Mouse (Mus musculus) CH12.LX (cell line): ENCODE data around the gene Gm10406. TPM values are rescaled to one million over a fixed set of nuclear protein-coding genes. Genes with fewer than 3 reads are reported as not detected.
"Not testable (repeated sequence)": the region's sequence is repeated elsewhere in the genome, so short reads cannot be mapped to it uniquely, and the experiment has no call there.

Experiments
- DNase-seq: peaks from one replicate; pipeline ENCODE4 v3.0.0-alpha.2; 2013; ENCODE audit errors: extremely low read depth
- H3K27ac ChIP-seq: 2 replicates; pipeline ENCODE4 v1.5.1; 2012; ENCODE audit warnings: low read depth, mild to moderate bottlenecking, control low read depth, moderate library complexity; ENCODE audit not compliant: insufficient read depth
- H3K27me3 ChIP-seq: replicated peaks from 2 replicates; pipeline ENCODE3; 2012; ENCODE audit warnings: inconsistent platforms
- H3K36me3 ChIP-seq, 2 experiments: replicated peaks in 1 of 2; 2 replicates each; pipeline versions ENCODE3 to v1.6.1; 2012; ENCODE audit warnings: inconsistent platforms in 1 of 2, low read length in 1 of 2, mild to moderate bottlenecking in 1 of 2, mixed read lengths in 1 of 2, moderate library complexity in 1 of 2; ENCODE audit not compliant: control insufficient read depth in 1 of 2, insufficient read depth in 1 of 2
- H3K4me1 ChIP-seq, 2 experiments: 2 replicates each; pipeline ENCODE4 v1.6.1; 2012; ENCODE audit warnings: inconsistent platforms in 1 of 2, moderate library complexity in 1 of 2; ENCODE audit not compliant: insufficient read depth in 2 of 2, control insufficient read depth in 1 of 2
- H3K4me2 ChIP-seq: 2 replicates; pipeline ENCODE4 v1.6.1; 2012; ENCODE audit warnings: low read depth, mild to moderate bottlenecking, control low read depth; ENCODE audit not compliant: poor library complexity, insufficient read depth, severe bottlenecking
- H3K4me3 ChIP-seq, 3 experiments: fragments of 150-350 bp in 1 of 3; sonication (generic) in 1 of 3; replicated peaks in 1 of 3; 2 replicates each; pipeline versions ENCODE3 to v1.5.1; 2011 to 2012; ENCODE audit warnings: low read depth in 2 of 3, low read length in 2 of 3, mild to moderate bottlenecking in 2 of 3, moderate library complexity in 2 of 3, control low read depth in 1 of 3, improper control_type of control experiment in 1 of 3, inconsistent platforms in 1 of 3, mixed read lengths in 1 of 3; ENCODE audit not compliant: poor library complexity in 1 of 3
- H3K79me2 ChIP-seq: replicated peaks from 2 replicates; pipeline ENCODE4 v1.6.1; 2012; ENCODE audit warnings: mild to moderate bottlenecking, moderate library complexity; ENCODE audit not compliant: control insufficient read depth, poor library complexity, insufficient read depth, severe bottlenecking; ENCODE audit errors: extremely low read depth
- H3K9ac ChIP-seq: 2 replicates; pipeline ENCODE4 v1.6.1; 2012; ENCODE audit warnings: low read depth, mild to moderate bottlenecking, control low read depth, moderate library complexity; ENCODE audit not compliant: insufficient read depth
- H3K9me3 ChIP-seq: replicated peaks from 2 replicates; pipeline ENCODE3; 2012; ENCODE audit warnings: low read length, inconsistent platforms, mixed read lengths
- dilution Hi-C: fragments of 300-500 bp; cut with MboI; formaldehyde crosslinking; loops from 2 replicates; pipeline ENCODE4 v1.14.3; 2020; ENCODE audit warnings: low sequenced_read_pairs; ENCODE audit not compliant: extremely low pct_unique_long_range_greater_than_20kb, extremely low pct_ligation_motif_present
- in situ Hi-C: fragments of 300-500 bp; cut with MboI; formaldehyde crosslinking; loops from 3 replicates; pipeline ENCODE4 v1.14.3; 2019; ENCODE audit warnings: low sequenced_read_pairs, low pct_ligation_motif_present, low pct_unique_long_range_greater_than_20kb, mixed read lengths
- polyA plus RNA-seq: library from polyadenylated mRNA; unstranded; fragments of >175 nt; gene quantifications from 2 replicates; pipeline ENCODE4 v1.2.1, GENCODE M21; 2012; ENCODE audit warnings: low read depth; ENCODE audit not compliant: insufficient read length
- total RNA-seq, 2 experiments: library from RNA; depleted of rRNA; stranded (reverse); fragments of 300-350 nt in 1 of 2; fragments of >200 nt in 1 of 2; gene quantifications; 2 replicates each; pipeline ENCODE4 v1.2.3; 2012 to 2014

The Gm10406 gene
- not detected in 2 replicates for total RNA-seq (2012; rRNA removed)
- not detected in 2 replicates for total RNA-seq (2014; rRNA removed)
- polyA plus RNA-seq: not detected in 2 replicates

DNA sequence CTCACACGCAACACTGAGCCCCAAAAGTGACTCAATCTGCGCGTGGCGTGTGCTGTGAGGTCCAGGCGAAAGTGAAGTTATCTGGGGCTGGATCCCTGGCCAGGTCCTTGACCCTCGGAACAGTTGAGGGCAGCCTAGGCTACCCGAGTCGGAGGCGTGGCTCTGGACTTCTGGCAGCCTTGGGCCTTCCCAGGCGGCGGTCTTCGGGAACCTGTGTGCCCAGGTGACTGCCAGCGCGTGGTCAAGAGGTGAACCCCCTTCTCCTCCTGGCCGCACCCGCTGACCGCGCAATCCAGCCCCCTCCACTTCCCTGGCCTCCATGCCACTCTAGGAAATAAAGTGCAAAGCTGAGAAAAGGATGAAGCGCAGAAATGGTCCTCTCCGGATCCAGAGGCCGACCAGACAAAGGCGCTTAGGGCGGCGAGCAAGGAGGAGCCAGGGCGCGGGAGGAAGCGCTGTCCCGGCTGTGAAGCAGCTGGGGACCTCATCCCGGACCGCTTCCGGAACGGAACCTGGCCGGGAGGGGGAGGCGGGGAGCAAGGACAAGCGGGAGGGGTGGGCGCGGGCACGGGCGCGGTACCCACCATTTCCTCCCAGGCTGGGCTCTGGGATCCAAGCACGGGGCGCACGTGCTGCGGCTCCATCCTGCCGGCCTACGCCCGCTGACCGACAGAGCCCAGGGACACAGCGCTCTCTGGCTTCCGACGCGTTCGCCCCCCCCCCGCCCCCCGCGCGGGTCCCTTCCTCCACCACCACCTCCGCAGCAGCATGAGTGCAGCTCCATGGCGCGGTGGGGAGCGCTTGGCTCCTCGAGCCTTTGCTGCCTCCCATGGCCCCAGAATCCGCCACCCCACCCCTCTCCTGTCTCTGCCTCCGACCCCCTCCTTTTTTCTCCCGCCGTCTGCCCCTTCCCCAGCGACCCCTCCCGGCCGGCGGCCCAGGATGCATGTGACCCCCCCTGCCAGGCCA is at the start of gene Gm10406:
TSS of gene Gm10406 (minus strand) at position 669 of the 969 bp plus-strand sequence.
- H3K9ac ChIP-seq, dilution Hi-C loops, H3K4me2 ChIP-seq, H3K9me3 ChIP-seq, DNase-seq, in situ Hi-C loops, H3K4me3 ChIP-seq, H3K4me1 ChIP-seq, H3K36me3 ChIP-seq, H3K27ac ChIP-seq, H3K79me2 ChIP-seq, H3K27me3 ChIP-seq: not testable (repeated sequence)

DNA sequence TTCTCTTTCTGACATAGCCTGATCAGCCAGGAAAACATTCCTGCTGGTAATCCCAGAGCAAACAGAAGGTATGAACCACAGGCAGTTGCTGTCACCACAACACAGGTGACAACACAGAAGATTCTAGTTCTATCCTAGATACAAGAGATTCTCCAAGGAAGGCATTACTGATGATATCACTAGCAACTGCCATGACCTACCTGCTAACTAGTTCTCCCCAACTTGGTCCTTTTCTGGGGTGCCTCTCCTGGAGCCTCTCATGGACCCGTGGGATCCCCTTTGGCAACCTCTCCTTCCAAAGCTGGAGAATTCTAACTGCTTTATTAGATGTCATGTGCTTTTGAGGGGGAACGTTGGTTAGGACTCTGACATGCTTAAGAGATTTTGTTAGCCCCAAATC is 17.6 kb upstream of the Gm10406 start, which contains the start of gene Gm3685:
TSS of gene Gm3685 (minus strand) at position 101 of the 400 bp plus-strand sequence.
- H3K9me3 ChIP-seq, H3K4me3 ChIP-seq, H3K27me3 ChIP-seq, in situ Hi-C loops, H3K4me2 ChIP-seq, dilution Hi-C loops, DNase-seq, H3K79me2 ChIP-seq, H3K4me1 ChIP-seq, H3K36me3 ChIP-seq, H3K27ac ChIP-seq, H3K9ac ChIP-seq: not testable (repeated sequence)

GRCm38 (mm10) chr14:7026274-7026673 is 975 bp downstream of the Gm10406 start:
- H3K79me2 ChIP-seq, H3K4me2 ChIP-seq, DNase-seq, H3K27me3 ChIP-seq, H3K9me3 ChIP-seq, H3K27ac ChIP-seq, in situ Hi-C loops, H3K9ac ChIP-seq, dilution Hi-C loops, H3K4me1 ChIP-seq, H3K4me3 ChIP-seq, H3K36me3 ChIP-seq: not testable (repeated sequence)

DNA sequence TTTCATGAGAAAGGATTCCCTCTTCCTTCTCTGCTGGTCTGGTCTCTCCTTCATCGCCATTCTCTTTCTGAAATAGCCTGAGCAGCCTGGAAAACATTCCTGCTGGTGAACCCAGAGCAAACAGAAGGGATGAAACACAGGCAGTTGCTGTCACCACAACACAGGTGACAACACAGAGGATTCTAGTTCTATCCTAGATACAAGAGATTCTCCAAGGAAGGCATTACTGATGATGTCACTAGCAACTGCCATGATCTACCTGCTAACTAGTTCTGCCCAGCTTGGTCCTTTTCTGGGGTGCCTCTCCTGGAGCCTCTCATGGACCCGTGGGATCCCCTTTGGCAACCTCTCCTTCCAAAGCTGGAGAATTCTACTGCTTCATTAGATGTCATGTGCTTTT is 53.5 kb downstream of the Gm10406 start, which contains the start of gene Gm6356:
TSS of gene Gm6356 (minus strand) at position 101 of the 400 bp plus-strand sequence.
- H3K27ac ChIP-seq, dilution Hi-C loops, H3K4me2 ChIP-seq, H3K27me3 ChIP-seq, H3K4me3 ChIP-seq, H3K9me3 ChIP-seq, H3K36me3 ChIP-seq, H3K79me2 ChIP-seq, H3K9ac ChIP-seq, H3K4me1 ChIP-seq, DNase-seq, in situ Hi-C loops: not testable (repeated sequence)

Other genes with a start within 250 kb of the Gm10406 start
- gene Gm3642, start 187.1 kb downstream of the Gm10406 start, total RNA-seq (2012; rRNA removed): not detected in 2 replicates
- not detected in 2 replicates for gene Gm3642, start 187.1 kb downstream of the Gm10406 start, total RNA-seq (2014; rRNA removed)
- gene Gm3642, start 187.1 kb downstream of the Gm10406 start, polyA plus RNA-seq: not detected in 2 replicates
- not detected in 2 replicates for gene Gm3667, start 137.5 kb downstream of the Gm10406 start, total RNA-seq (2012; rRNA removed)
- not detected in 2 replicates for gene Gm3667, start 137.5 kb downstream of the Gm10406 start, total RNA-seq (2014; rRNA removed)
- not detected in 2 replicates for gene Gm3667, start 137.5 kb downstream of the Gm10406 start, polyA plus RNA-seq
- not detected in 2 replicates for gene Gm6356, start 53.6 kb downstream of the Gm10406 start, total RNA-seq (2012; rRNA removed)
- gene Gm6356, start 53.6 kb downstream of the Gm10406 start, total RNA-seq (2014; rRNA removed): not detected in 2 replicates
- gene Gm6356, start 53.6 kb downstream of the Gm10406 start, polyA plus RNA-seq: not detected in 2 replicates
- gene Gm3685, start 17.5 kb upstream of the Gm10406 start, total RNA-seq (2012; rRNA removed): not detected in 2 replicates
- gene Gm3685, start 17.5 kb upstream of the Gm10406 start, total RNA-seq (2014; rRNA removed): not detected in 2 replicates
- not detected in 2 replicates for gene Gm3685, start 17.5 kb upstream of the Gm10406 start, polyA plus RNA-seq
- gene Gm3696, start 73.2 kb upstream of the Gm10406 start, total RNA-seq (2012; rRNA removed): not detected in 2 replicates
- not detected in 2 replicates for gene Gm3696, start 73.2 kb upstream of the Gm10406 start, total RNA-seq (2014; rRNA removed)
- gene Gm3696, start 73.2 kb upstream of the Gm10406 start, polyA plus RNA-seq: not detected in 2 replicates
- not detected in 2 replicates for gene Gm6676, start 98.0 kb upstream of the Gm10406 start, total RNA-seq (2012; rRNA removed)
- not detected in 2 replicates for gene Gm6676, start 98.0 kb upstream of the Gm10406 start, total RNA-seq (2014; rRNA removed)
- not detected in 2 replicates for gene Gm6676, start 98.0 kb upstream of the Gm10406 start, polyA plus RNA-seq
- not detected in 2 replicates for gene Gm3512, start 147.1 kb upstream of the Gm10406 start, total RNA-seq (2012; rRNA removed)
- not detected in 2 replicates for gene Gm3512, start 147.1 kb upstream of the Gm10406 start, total RNA-seq (2014; rRNA removed)
- not detected in 2 replicates for gene Gm3512, start 147.1 kb upstream of the Gm10406 start, polyA plus RNA-seq
- not detected in 2 replicates for gene Gm16434, start 167.1 kb upstream of the Gm10406 start, total RNA-seq (2012; rRNA removed)
- not detected in 2 replicates for gene Gm16434, start 167.1 kb upstream of the Gm10406 start, total RNA-seq (2014; rRNA removed)
- gene Gm16434, start 167.1 kb upstream of the Gm10406 start, polyA plus RNA-seq: not detected in 2 replicates
- not detected in 2 replicates for gene Gm3727, start 237.3 kb upstream of the Gm10406 start, total RNA-seq (2012; rRNA removed)
- not detected in 2 replicates for gene Gm3727, start 237.3 kb upstream of the Gm10406 start, total RNA-seq (2014; rRNA removed)
- gene Gm3727, start 237.3 kb upstream of the Gm10406 start, polyA plus RNA-seq: not detected in 2 replicates